Mouse (Mus musculus) stomach, embryonic 14.5 days (tissue): ENCODE measurements around the gene Cuedc1. TPM values are rescaled to one million over a fixed set of nuclear protein-coding genes. Genes with fewer than 3 reads are reported as not detected.

Source experiments
- ATAC-seq: fragments of 200-750 bp; cut with Nextera tagmentation; 2 replicates; pipeline ENCODE4 v1.8.0; 2017; ENCODE audit warnings: low read depth, moderate TSS enrichment; ENCODE audit not compliant: insufficient number of reproducible peaks, insufficient read depth, low FRiP score
- H3K27ac ChIP-seq: fragments of 300-500 bp; sonication (generic); 2 replicates; pipeline ENCODE4 v1.5.1; 2014; ENCODE audit warnings: mild to moderate bottlenecking, low read length, moderate library complexity, mixed read lengths
- H3K27me3 ChIP-seq: fragments of 300-500 bp; sonication (generic); 2 replicates; pipeline ENCODE4 v1.6.1; 2014; ENCODE audit warnings: low read length, control low read depth, mixed read lengths; ENCODE audit not compliant: control insufficient read depth, insufficient read depth
- H3K36me3 ChIP-seq: fragments of 300-500 bp; sonication (generic); 2 replicates; pipeline ENCODE4 v1.6.1; 2014; ENCODE audit warnings: mild to moderate bottlenecking, control low read depth, low read length, moderate library complexity, mixed read lengths; ENCODE audit not compliant: control insufficient read depth, insufficient read depth
- H3K4me1 ChIP-seq: fragments of 300-500 bp; sonication (generic); 2 replicates; pipeline ENCODE4 v1.6.1; 2014; ENCODE audit warnings: low read length, control low read depth, mixed read lengths; ENCODE audit not compliant: control insufficient read depth, insufficient read depth
- H3K4me2 ChIP-seq: fragments of 300-500 bp; sonication (generic); replicated peaks from 2 replicates; pipeline ENCODE4 v1.6.1; 2014; ENCODE audit warnings: low read depth, low read length, control low read depth
- H3K4me3 ChIP-seq: fragments of 300-500 bp; sonication (generic); 2 replicates; pipeline ENCODE4 v1.5.1; 2014; ENCODE audit warnings: low read depth, low read length, control low read depth
- H3K9ac ChIP-seq: fragments of 300-500 bp; sonication (generic); replicated peaks from 2 replicates; pipeline ENCODE4 v1.6.1; 2014; ENCODE audit warnings: low read depth, mild to moderate bottlenecking, control low read depth, low read length, moderate library complexity, mixed read lengths
- H3K9me3 ChIP-seq: fragments of 300-500 bp; sonication (generic); 2 replicates; pipeline ENCODE4 v1.6.1; 2016; ENCODE audit warnings: low read depth, low read length, control low read depth; ENCODE audit not compliant: control insufficient read depth
- WGBS: fragments of 180-500 bp; shearing (Covaris S2); extraction: QIAGEN DNeasy Blood & Tissue Kit; methylation state at CpG from one replicate; pipeline ENCODE4 v1.1.7; 2014; 5-methylcytosine and 5-hydroxymethylcytosine counted together
- polyA plus RNA-seq: library from polyadenylated mRNA; unstranded; fragments of >200 nt; fragmentation: Nextera tagmentation; extraction: Ambion mirVana; gene quantifications from 2 replicates; pipeline ENCODE4 v1.2.1, GENCODE M21; 2014

The Cuedc1 gene
- polyA plus RNA-seq, 1 experiment from 2014 or later: 21.7 TPM

- Histone ChIP-seq H3K4me1 (peaks cover 27% of the 10 kb centered on the region; the same call in 1 of the 2 replicates), H3K27me3 (no peaks in the 10 kb centered on the region), H3K9me3 (no peaks in the 10 kb centered on the region), H3K36me3 (no peaks in the 10 kb centered on the region), H3K9ac (no peak overlapping the region), H3K4me3 (no peak overlapping the region), H3K27ac (no peak overlapping the region), H3K4me2 (no peak overlapping the region)
- 61% methylated on average over 4 of the region's 4 CpGs for WGBS
- no peak for ATAC-seq
These were observed 9.5 kb downstream of the Cuedc1 start for GRCm38 (mm10) chr11:88107365-88107764.

GRCm38 (mm10) chr11:88110031-88110594 is 12.3 kb downstream of the Cuedc1 start:
- no peak overlapping the region for H3K4me2 ChIP-seq

GRCm38 (mm10) chr11:88112078-88112477 is 14.2 kb downstream of the Cuedc1 start:
- no peak overlapping the region; the same call in 1 of the 2 replicates for H3K27ac ChIP-seq
- H3K9me3 ChIP-seq: no peaks in the 10 kb centered on the region
- H3K4me3 ChIP-seq: no peak overlapping the region
- peaks cover 51% of the 10 kb centered on the region for H3K4me1 ChIP-seq
- no peaks in the 10 kb centered on the region for H3K36me3 ChIP-seq
- no peak overlapping the region for H3K4me2 ChIP-seq
- ATAC-seq: no peak
- H3K9ac ChIP-seq: no peak overlapping the region
- H3K27me3 ChIP-seq: no peaks in the 10 kb centered on the region
- WGBS: 49% methylated on average over 13 of the region's 13 CpGs

More at GRCm38 (mm10) chr11:88110031-88110594, 12.3 kb downstream of the Cuedc1 start:
- no peak overlapping the region for H3K9ac ChIP-seq
- no peak overlapping the region for H3K27ac ChIP-seq
- H3K4me3 ChIP-seq: no peak overlapping the region
- H3K27me3 ChIP-seq: no peaks in the 10 kb centered on the region
- H3K9me3 ChIP-seq: no peaks in the 10 kb centered on the region
- WGBS: 60% methylated on average over 9 of the region's 9 CpGs
- peaks cover 46% of the 10 kb centered on the region for H3K4me1 ChIP-seq
- H3K36me3 ChIP-seq: no peaks in the 10 kb centered on the region
- no peak for ATAC-seq

- peaks cover 53% of the 10 kb centered on the region for H3K4me1 ChIP-seq
- ATAC-seq: no peak
- WGBS: 81% methylated on average over 7 of the region's 7 CpGs
These were observed 14.9 kb downstream of the Cuedc1 start for GRCm38 (mm10) chr11:88112677-88113333.

GRCm38 (mm10) chr11:88113543-88114271 is 15.8 kb downstream of the Cuedc1 start:
- no peak overlapping the region for H3K9ac ChIP-seq
- H3K4me3 ChIP-seq: no peak overlapping the region
- no peak overlapping the region for H3K4me2 ChIP-seq
- no peaks in the 10 kb centered on the region for H3K27me3 ChIP-seq
- 49% methylated on average over 6 of the region's 6 CpGs for WGBS
- peak overlapping the region; percentile 69; the same call in 1 of the 2 replicates for H3K27ac ChIP-seq
- H3K9me3 ChIP-seq: no peaks in the 10 kb centered on the region
- H3K36me3 ChIP-seq: no peaks in the 10 kb centered on the region
- no peak for ATAC-seq
- peaks cover 61% of the 10 kb centered on the region for H3K4me1 ChIP-seq

More at GRCm38 (mm10) chr11:88112677-88113333, 14.9 kb downstream of the Cuedc1 start:
- Histone ChIP-seq H3K9me3 (no peaks in the 10 kb centered on the region), H3K36me3 (no peaks in the 10 kb centered on the region), H3K4me3 (no peak overlapping the region), H3K4me2 (no peak overlapping the region), H3K27ac (no peak overlapping the region), H3K9ac (no peak overlapping the region), H3K27me3 (no peaks in the 10 kb centered on the region)

GRCm38 (mm10) chr11:88114871-88115301 is 17.0 kb downstream of the Cuedc1 start:
- WGBS: 15% methylated on average over 8 of the region's 8 CpGs
- H3K9ac ChIP-seq: no peak overlapping the region
- no peaks in the 10 kb centered on the region for H3K36me3 ChIP-seq
- H3K4me3 ChIP-seq: no peak overlapping the region
- H3K4me1 ChIP-seq: peaks cover 68% of the 10 kb centered on the region
- no peaks in the 10 kb centered on the region for H3K27me3 ChIP-seq
- ATAC-seq: no peak; the same call in 1 of the 2 replicates
- no peaks in the 10 kb centered on the region for H3K9me3 ChIP-seq
- H3K27ac ChIP-seq: peak overlapping the region; percentile 63
- H3K4me2 ChIP-seq: 0 out of 2 replicates have a peak overlapping the region, but pooled peaks have one; percentile 7

- ATAC-seq: no peak
- H3K36me3 ChIP-seq: no peaks in the 10 kb centered on the region
- no peak overlapping the region for H3K27ac ChIP-seq
- H3K9ac ChIP-seq: no peak overlapping the region
- WGBS: 85% methylated on average over 6 of the region's 6 CpGs
- no peaks in the 10 kb centered on the region for H3K27me3 ChIP-seq
- H3K4me3 ChIP-seq: no peak overlapping the region
- peaks cover 68% of the 10 kb centered on the region for H3K4me1 ChIP-seq
- no peaks in the 10 kb centered on the region for H3K9me3 ChIP-seq
- H3K4me2 ChIP-seq: no peak overlapping the region
These were observed 18.7 kb downstream of the Cuedc1 start for GRCm38 (mm10) chr11:88116568-88116967.

GRCm38 (mm10) chr11:88117356-88118090 is 19.7 kb downstream of the Cuedc1 start:
- 37% methylated on average over 10 of the region's 10 CpGs for WGBS
- Histone ChIP-seq H3K27ac (peak overlapping the region; percentile 88), H3K4me3 (no peak overlapping the region), H3K36me3 (no peaks in the 10 kb centered on the region), H3K9ac (no peak overlapping the region), H3K27me3 (no peaks in the 10 kb centered on the region), H3K9me3 (no peaks in the 10 kb centered on the region), H3K4me1 (peaks cover 60% of the 10 kb centered on the region), H3K4me2 (no peak overlapping the region)
- ATAC-seq: no peak
